Mouse (Mus musculus): ENCODE measurements at regions not wholly inside any gene's neighbourhood (a gene's known extent, or its start where the extent isn't known, plus 50 kb on each side); places are given as distances from the start of the nearest gene placed in this dataset.

DNA sequence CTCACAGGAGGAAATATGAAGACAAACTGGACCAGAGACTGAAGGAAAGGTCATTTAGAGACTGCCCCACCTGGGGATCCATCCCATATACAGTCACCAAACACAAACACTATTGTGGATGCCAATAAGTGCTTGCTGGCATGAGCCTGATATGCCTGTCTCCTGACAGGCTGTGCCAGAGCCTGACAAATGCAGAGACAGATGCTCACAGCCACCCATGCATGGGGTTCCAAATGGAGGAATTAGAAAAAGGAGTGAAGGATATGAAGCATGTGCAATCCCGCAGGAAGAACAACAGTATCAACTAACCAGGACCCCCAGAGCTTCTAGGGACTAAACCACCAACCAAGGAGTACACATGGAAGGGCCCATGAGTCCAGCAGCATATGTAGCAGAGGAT lies 505.9 kb downstream of the Gm6685 start:
- DNase-seq: no peak
- intact Hi-C loops (cut with DNase I): no loop called here

DNA sequence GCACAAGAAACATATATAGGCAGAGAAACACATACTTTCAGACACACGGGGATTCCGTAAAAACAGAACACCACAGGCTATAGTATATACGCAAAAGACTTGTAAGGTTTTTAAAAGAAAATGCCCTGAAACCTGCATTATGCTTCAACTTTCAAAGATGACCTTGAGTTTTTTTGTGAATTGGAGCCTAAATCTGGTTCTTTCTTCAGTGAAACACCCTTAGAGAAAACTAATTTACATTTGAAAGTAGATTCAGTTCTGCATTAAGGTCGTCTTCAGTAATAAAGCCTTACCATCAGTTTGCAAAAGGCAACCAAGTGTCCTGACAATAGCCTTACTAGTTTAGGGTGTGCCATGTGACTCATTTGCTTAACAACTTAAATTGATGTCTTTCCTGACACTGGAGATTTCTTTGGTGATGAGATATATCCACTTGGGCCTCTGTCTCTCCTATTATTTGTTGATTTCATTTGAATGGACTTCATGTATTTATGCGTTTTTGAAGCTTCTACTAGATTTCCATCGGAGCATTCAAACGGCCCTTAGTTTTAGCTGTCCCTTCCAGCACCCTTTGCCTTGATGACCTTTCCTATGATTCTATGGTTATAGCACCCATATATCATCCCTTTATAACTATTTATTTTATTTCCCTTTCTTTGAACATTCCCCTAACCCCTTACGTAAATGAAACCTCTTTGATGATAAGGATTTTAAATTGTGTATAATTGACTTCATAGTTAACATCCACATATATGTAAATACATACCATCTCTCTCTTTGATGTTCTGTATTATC lies 539.6 kb downstream of the Gm6685 start:
- intact Hi-C loops (cut with DNase I): no loop called here
- no peak for DNase-seq

DNA sequence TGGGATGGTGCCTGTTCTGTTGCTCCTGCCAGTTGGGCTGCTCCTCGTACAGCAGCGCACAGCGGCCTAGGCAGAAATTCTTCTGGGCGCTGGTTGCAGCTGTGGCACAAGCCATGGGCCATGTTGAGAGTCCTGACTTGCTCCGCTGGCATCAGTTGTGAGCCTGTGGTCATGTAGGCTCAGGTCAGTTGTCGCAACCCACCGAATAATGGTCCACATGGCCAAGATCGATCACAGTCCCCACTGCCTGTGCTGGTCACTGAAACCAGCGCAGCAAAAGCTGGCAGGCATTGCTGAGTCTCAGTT lies 585.8 kb downstream of the Gm6685 start:
- intact Hi-C loops (cut with DNase I): loop anchor here (10.0 kb wide), 1 partner anchor 831 kb away; the partner anchor contains the start of gene Ccdc85a

GRCm38 (mm10) chr11:27753212-27753912 lies 586.3 kb downstream of the Gm6685 start:
- DNase-seq: peak; percentile 1 to 23
- intact Hi-C loops (cut with DNase I): loop anchor here (10.0 kb wide), 1 partner anchor 831 kb away; the partner anchor contains the start of gene Ccdc85a

More for the DNA sequence above, 585.8 kb downstream of the Gm6685 start:
- DNase-seq: no peak

DNA sequence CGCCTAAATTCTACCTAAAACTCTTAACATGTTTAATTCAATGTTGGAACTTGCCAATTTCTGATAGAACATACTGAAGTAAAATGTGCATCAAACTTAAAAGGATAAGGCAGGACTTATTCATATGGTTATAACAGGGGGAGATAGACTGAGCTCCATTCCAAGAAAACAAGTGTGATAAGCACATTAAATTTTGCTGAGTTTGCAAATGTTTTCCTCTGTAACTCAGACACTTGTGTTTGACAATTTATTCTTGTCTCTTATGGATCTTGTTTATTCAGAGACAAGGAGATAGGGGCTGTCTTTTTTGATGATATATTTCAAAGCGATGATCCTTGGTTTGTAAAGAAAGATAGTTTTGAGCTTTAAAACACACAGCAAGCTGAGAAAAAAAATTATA lies 613.6 kb downstream of the Gm6685 start:
- DNase-seq: no peak

GRCm38 (mm10) chr11:27721346-27721745 lies 618.3 kb downstream of the Gm6685 start:
- intact Hi-C loops (cut with DNase I): no loop called here
- DNase-seq: no peak

More for the DNA sequence above, 613.6 kb downstream of the Gm6685 start:
- intact Hi-C loops (cut with DNase I): no loop called here

GRCm38 (mm10) chr11:27672436-27672835 lies 667.2 kb downstream of the Gm6685 start:
- intact Hi-C loops (cut with DNase I): no loop called here
- no peak for DNase-seq

Data from heart, postnatal 14 days (tissue).